Mouse (Mus musculus): ENCODE data around the gene Olfr827.

GRCm38 (mm10) chr10:130234576-130234975, 20.4 kb upstream of the Olfr827 start:
- TF ChIP-seq CTCF (IDR thresholded peaks at IDR 0.05) (no peak), POLR2A (IDR thresholded peaks at IDR 0.05; ENCODE audit: insufficient read depth, low read depth, low read length) (no peak), EP300 (IDR thresholded peaks at IDR 0.05; ENCODE audit: insufficient read depth, low read depth, low read length) (no peak)

Data from heart, adult 2 months (tissue).